Mouse (Mus musculus) hindbrain, postnatal 0 days (tissue): Measurements from ENCODE around the gene Acap2. TPM values are rescaled to one million over a fixed set of nuclear protein-coding genes. Genes with fewer than 3 reads are reported as not detected.

Source experiments
- ATAC-seq: fragments of 200-750 bp; cut with Nextera tagmentation; 2 replicates; pipeline ENCODE4 v1.8.0; 2017; ENCODE audit warnings: mild to moderate bottlenecking, moderate TSS enrichment, moderate library complexity
- DNase-seq: peaks from one replicate; pipeline ENCODE4 v3.0.0-alpha.2; 2015; ENCODE audit warnings: low spot score
- H3K27ac ChIP-seq: fragments of 300-500 bp; sonication (generic); 2 replicates; pipeline ENCODE4 v1.5.1; 2014; ENCODE audit warnings: mild to moderate bottlenecking
- H3K27me3 ChIP-seq: fragments of 300-500 bp; sonication (generic); 2 replicates; pipeline ENCODE4 v1.6.1; 2014; ENCODE audit warnings: low read length, mixed read lengths; ENCODE audit not compliant: insufficient read depth
- H3K36me3 ChIP-seq: fragments of 300-500 bp; sonication (generic); 2 replicates; pipeline ENCODE4 v1.6.1; 2014; ENCODE audit warnings: low read length, mixed read lengths; ENCODE audit not compliant: insufficient read depth
- H3K4me1 ChIP-seq: fragments of 300-500 bp; sonication (generic); 2 replicates; pipeline ENCODE4 v1.6.1; 2014; ENCODE audit warnings: antibody characterized with exemption, low read length, mixed read lengths; ENCODE audit not compliant: insufficient read depth
- H3K4me2 ChIP-seq: fragments of 300-500 bp; sonication (generic); 2 replicates; pipeline ENCODE4 v1.6.1; 2014; ENCODE audit warnings: low read depth, mild to moderate bottlenecking, low read length, moderate library complexity, mixed read lengths
- H3K4me3 ChIP-seq: fragments of 300-500 bp; sonication (generic); 2 replicates; pipeline ENCODE4 v1.5.1; 2014; ENCODE audit warnings: low read length
- H3K9ac ChIP-seq: fragments of 300-500 bp; sonication (generic); replicated peaks from 2 replicates; pipeline ENCODE4 v1.6.1; 2014; ENCODE audit warnings: mild to moderate bottlenecking, low read length, moderate library complexity, mixed read lengths
- H3K9me3 ChIP-seq: fragments of 300-500 bp; sonication (generic); 2 replicates; pipeline ENCODE4 v1.6.1; 2016; ENCODE audit warnings: low read length, mixed read lengths
- CTCF ChIP-seq: IDR thresholded peaks from 2 replicates; pipeline ENCODE4 v1.5.1; 2016; ENCODE audit warnings: antibody characterized with exemption, control low read depth, low read depth
- WGBS: fragments of 180-500 bp; shearing (Covaris S2); extraction: QIAGEN DNeasy Blood & Tissue Kit; methylation state at CpG from one replicate; pipeline ENCODE4 v1.1.7; 2014; 5-methylcytosine and 5-hydroxymethylcytosine counted together
- polyA plus RNA-seq: library from polyadenylated mRNA; unstranded; fragments of >200 nt; fragmentation: Nextera tagmentation; extraction: Ambion mirVana; gene quantifications from 2 replicates; pipeline ENCODE4 v1.2.1, GENCODE M21; 2015
- total RNA-seq: library from RNA; depleted of rRNA; stranded (reverse); fragments of >200 nt; gene quantifications from 2 replicates; pipeline ENCODE4 v1.2.3, GENCODE M21; 2014

Gene Acap2
- total and polyA plus RNA-seq, 2 experiments from 2014 or later: 12.3 to 22.3 TPM

DNA sequence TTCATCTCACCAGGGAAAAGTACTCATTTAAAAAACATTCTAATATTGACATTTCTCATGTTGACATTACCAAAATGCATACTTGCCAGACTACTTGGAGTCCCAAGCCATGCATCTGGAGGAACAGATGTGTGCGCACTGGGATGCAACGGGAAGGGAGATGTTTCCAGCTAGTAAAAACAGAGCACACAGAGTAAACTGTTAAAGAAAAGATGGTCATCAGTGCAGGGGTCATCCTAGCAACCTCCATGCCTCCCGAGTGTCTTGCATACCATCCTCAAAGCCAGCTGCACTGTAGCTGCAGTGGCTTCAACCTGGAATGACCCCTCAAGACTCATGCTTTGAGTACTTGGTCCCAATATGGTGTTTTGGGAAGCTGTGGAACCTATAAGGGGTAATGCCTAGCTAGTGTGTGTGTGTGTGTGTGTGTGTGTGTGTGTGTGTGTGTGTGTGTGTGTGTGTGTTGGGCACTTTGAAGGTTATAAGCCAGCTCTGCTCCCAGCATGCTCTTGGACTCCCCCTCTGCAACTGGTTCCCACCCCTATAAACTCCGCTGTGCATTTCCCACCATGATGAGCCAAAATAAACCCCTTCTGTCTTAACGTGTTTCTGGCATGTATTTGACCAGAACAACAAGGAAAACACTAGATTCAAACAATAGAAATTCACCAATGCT is 31.6 kb upstream of the Acap2 start:
- Histone ChIP-seq H3K27ac (no peak overlapping the region), H3K4me2 (no peak overlapping the region), H3K27me3 (no peaks in the 10 kb centered on the region), H3K9me3 (no peaks in the 10 kb centered on the region), H3K9ac (no peak overlapping the region), H3K4me1 (peaks cover 9% of the 10 kb centered on the region), H3K36me3 (no peaks in the 10 kb centered on the region), H3K4me3 (no peak overlapping the region)
- DNase-seq: no peak
- 69% methylated on average over 5 of the region's 5 CpGs for WGBS
- no peak for TF ChIP-seq CTCF
- ATAC-seq: no peak

GRCm38 (mm10) chr16:31231591-31231990 is 30.5 kb upstream of the Acap2 start:
- no peaks in the 10 kb centered on the region for H3K27me3 ChIP-seq
- no peak for ATAC-seq
- DNase-seq: no peak
- peaks cover 9% of the 10 kb centered on the region for H3K4me1 ChIP-seq
- 80% methylated on average over 5 of the region's 5 CpGs for WGBS
- H3K36me3 ChIP-seq: no peaks in the 10 kb centered on the region
- no peak overlapping the region for H3K27ac ChIP-seq
- H3K4me2 ChIP-seq: no peak overlapping the region
- H3K9me3 ChIP-seq: no peaks in the 10 kb centered on the region
- H3K9ac ChIP-seq: no peak overlapping the region
- no peak overlapping the region for H3K4me3 ChIP-seq
- no peak for TF ChIP-seq CTCF

GRCm38 (mm10) chr16:31227746-31228145 is 26.7 kb upstream of the Acap2 start:
- no peak for ATAC-seq
- H3K36me3 ChIP-seq: no peaks in the 10 kb centered on the region
- H3K27ac ChIP-seq: no peak overlapping the region
- no peaks in the 10 kb centered on the region for H3K4me1 ChIP-seq
- H3K9ac ChIP-seq: no peak overlapping the region
- H3K27me3 ChIP-seq: no peaks in the 10 kb centered on the region
- H3K4me3 ChIP-seq: no peak overlapping the region
- no peak for TF ChIP-seq CTCF
- no peak overlapping the region for H3K4me2 ChIP-seq
- no peak for DNase-seq
- H3K9me3 ChIP-seq: no peaks in the 10 kb centered on the region
- 97% methylated on average over 1 of the region's 1 CpGs for WGBS

DNA sequence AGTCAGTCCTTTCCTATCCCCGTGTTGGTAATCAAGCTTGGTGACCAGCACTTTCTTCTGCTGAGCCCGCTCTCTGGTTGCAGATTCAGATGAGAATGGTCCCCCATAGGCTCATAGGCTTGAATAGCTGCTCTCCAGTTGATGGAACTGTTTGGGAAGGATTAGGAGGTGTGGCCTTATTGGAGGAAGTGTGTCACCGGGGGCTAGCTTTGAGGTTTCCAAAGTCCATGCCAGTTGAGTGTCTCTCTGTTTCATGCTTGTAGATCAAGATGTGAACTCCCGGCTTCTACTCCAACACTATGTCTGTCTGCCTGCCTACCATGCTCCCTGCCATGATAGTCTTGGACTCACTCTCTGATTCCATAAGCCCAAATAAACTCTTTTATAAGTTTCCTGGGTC is 14.2 kb upstream of the Acap2 start:
- Histone ChIP-seq H3K9me3 (no peaks in the 10 kb centered on the region), H3K27me3 (no peaks in the 10 kb centered on the region), H3K4me2 (no peak overlapping the region), H3K4me1 (no peaks in the 10 kb centered on the region), H3K36me3 (no peaks in the 10 kb centered on the region), H3K9ac (no peak overlapping the region), H3K4me3 (no peak overlapping the region), H3K27ac (no peak overlapping the region)
- WGBS: 93% methylated on average over 4 of the region's 4 CpGs
- ATAC-seq (no peak), DNase-seq (no peak)
- no peak for TF ChIP-seq CTCF

DNA sequence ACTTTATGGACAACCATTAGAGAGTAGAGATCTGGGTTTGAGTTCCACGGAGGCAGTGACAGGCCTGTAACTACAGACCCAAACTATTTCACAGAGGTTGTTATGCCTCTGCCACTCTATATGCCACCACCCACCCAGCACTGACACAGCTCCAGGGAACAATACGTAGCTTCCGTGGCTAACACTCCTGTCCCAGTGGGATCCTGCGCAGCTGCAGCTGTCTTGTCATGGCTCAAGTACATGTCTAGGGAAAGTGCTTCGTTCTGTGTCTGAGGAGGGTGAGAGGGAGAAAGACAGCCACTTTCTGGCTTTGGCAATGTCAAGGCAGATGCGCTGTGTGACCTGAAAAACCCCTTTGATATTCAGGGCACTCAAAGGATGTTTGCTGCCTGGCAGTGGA is 12.4 kb upstream of the Acap2 start:
- 84% methylated on average over 6 of the region's 6 CpGs for WGBS
- no peak for TF ChIP-seq CTCF
- Histone ChIP-seq H3K4me1 (no peaks in the 10 kb centered on the region), H3K9me3 (no peaks in the 10 kb centered on the region), H3K27ac (no peak overlapping the region), H3K9ac (no peak overlapping the region), H3K4me2 (no peak overlapping the region), H3K36me3 (no peaks in the 10 kb centered on the region), H3K27me3 (no peaks in the 10 kb centered on the region), H3K4me3 (no peak overlapping the region)
- DNase-seq (no peak), ATAC-seq (no peak)

- Histone ChIP-seq H3K4me1 (no peaks in the 10 kb centered on the region), H3K9ac (no peak overlapping the region), H3K4me3 (no peak overlapping the region), H3K9me3 (no peaks in the 10 kb centered on the region), H3K36me3 (no peaks in the 10 kb centered on the region), H3K27ac (no peak overlapping the region), H3K4me2 (no peak overlapping the region), H3K27me3 (no peaks in the 10 kb centered on the region)
- 56% methylated on average over 9 of the region's 9 CpGs for WGBS
- DNase-seq (no peak), ATAC-seq (no peak)
- no peak for TF ChIP-seq CTCF
Observed at GRCm38 (mm10) chr16:31211503-31211902, 10.5 kb upstream of the Acap2 start.

GRCm38 (mm10) chr16:31210453-31210852 is 9.4 kb upstream of the Acap2 start:
- Histone ChIP-seq H3K9me3 (no peaks in the 10 kb centered on the region), H3K36me3 (no peaks in the 10 kb centered on the region), H3K4me1 (no peaks in the 10 kb centered on the region), H3K27ac (no peak overlapping the region), H3K27me3 (no peaks in the 10 kb centered on the region), H3K4me3 (no peak overlapping the region), H3K9ac (no peak overlapping the region), H3K4me2 (no peak overlapping the region)
- DNase-seq (no peak), ATAC-seq (no peak)
- WGBS: 75% methylated on average over 4 of the region's 4 CpGs
- TF ChIP-seq CTCF: no peak
